Mouse (Mus musculus) lung, embryonic 16.5 days (tissue): ENCODE results near the gene Dync1i1. TPM values are rescaled to one million over a fixed set of nuclear protein-coding genes. Genes with fewer than 3 reads are reported as not detected.
A peak's percentile ranks its signal among the peaks of the same experiment; 100 is the strongest.

Source experiments
- ATAC-seq: fragments of 200-750 bp; cut with Nextera tagmentation; 2 replicates; pipeline ENCODE4 v1.8.0; 2017; ENCODE audit warnings: low read depth, mild to moderate bottlenecking, moderate library complexity
- H3K27ac ChIP-seq: fragments of 300-500 bp; sonication (generic); 2 replicates; pipeline ENCODE4 v1.5.1; 2014; ENCODE audit warnings: mild to moderate bottlenecking, control low read depth, low read length
- H3K27me3 ChIP-seq: fragments of 300-500 bp; sonication (generic); 2 replicates; pipeline ENCODE4 v1.6.1; 2014; ENCODE audit warnings: low read depth, low read length, mixed read lengths; ENCODE audit not compliant: control insufficient read depth, insufficient read depth
- H3K36me3 ChIP-seq: fragments of 300-500 bp; sonication (generic); 2 replicates; pipeline ENCODE4 v1.6.1; 2014; ENCODE audit warnings: low read length; ENCODE audit not compliant: control insufficient read depth, insufficient read depth
- H3K4me1 ChIP-seq: fragments of 300-500 bp; sonication (generic); replicated peaks from 2 replicates; pipeline ENCODE4 v1.6.1; 2014; ENCODE audit warnings: low read length, mixed read lengths; ENCODE audit not compliant: control insufficient read depth, insufficient read depth
- H3K4me2 ChIP-seq: fragments of 300-500 bp; sonication (generic); 2 replicates; pipeline ENCODE4 v1.6.1; 2014; ENCODE audit warnings: low read depth, low read length, control low read depth
- H3K4me3 ChIP-seq: fragments of 300-500 bp; sonication (generic); 2 replicates; pipeline ENCODE4 v1.5.1; 2014; ENCODE audit warnings: mild to moderate bottlenecking, low read length, control low read depth
- H3K9ac ChIP-seq: fragments of 300-500 bp; sonication (generic); 2 replicates; pipeline ENCODE4 v1.6.1; 2014; ENCODE audit warnings: low read length, control low read depth
- H3K9me3 ChIP-seq: fragments of 300-500 bp; sonication (generic); 2 replicates; pipeline ENCODE4 v1.6.1; 2016; ENCODE audit warnings: low read length; ENCODE audit not compliant: control insufficient read depth
- WGBS: fragments of 180-500 bp; shearing (Covaris S2); extraction: QIAGEN DNeasy Blood & Tissue Kit; methylation state at CpG from one replicate; pipeline ENCODE4 v1.1.7; 2014; 5-methylcytosine and 5-hydroxymethylcytosine counted together
- polyA plus RNA-seq: library from polyadenylated mRNA; unstranded; fragments of >200 nt; fragmentation: Nextera tagmentation; extraction: Ambion mirVana; gene quantifications from 2 replicates; pipeline ENCODE4 v1.2.1, GENCODE M21; 2015

The Dync1i1 gene
- polyA plus RNA-seq, 1 experiment from 2014 or later: 0.80 TPM

- WGBS: 66% methylated on average over 5 of the region's 5 CpGs
- no peaks in the 10 kb centered on the region for H3K9me3 ChIP-seq
- H3K36me3 ChIP-seq: no peaks in the 10 kb centered on the region
- no peaks in the 10 kb centered on the region for H3K27me3 ChIP-seq
- H3K4me1 ChIP-seq: no peaks in the 10 kb centered on the region
- no peak overlapping the region for H3K4me3 ChIP-seq
- no peak overlapping the region for H3K9ac ChIP-seq
- H3K4me2 ChIP-seq: no peak overlapping the region
- ATAC-seq: no peak
- no peak overlapping the region for H3K27ac ChIP-seq
Measured at GRCm38 (mm10) chr6:5794106-5794753, 68.8 kb downstream of the Dync1i1 start.

DNA sequence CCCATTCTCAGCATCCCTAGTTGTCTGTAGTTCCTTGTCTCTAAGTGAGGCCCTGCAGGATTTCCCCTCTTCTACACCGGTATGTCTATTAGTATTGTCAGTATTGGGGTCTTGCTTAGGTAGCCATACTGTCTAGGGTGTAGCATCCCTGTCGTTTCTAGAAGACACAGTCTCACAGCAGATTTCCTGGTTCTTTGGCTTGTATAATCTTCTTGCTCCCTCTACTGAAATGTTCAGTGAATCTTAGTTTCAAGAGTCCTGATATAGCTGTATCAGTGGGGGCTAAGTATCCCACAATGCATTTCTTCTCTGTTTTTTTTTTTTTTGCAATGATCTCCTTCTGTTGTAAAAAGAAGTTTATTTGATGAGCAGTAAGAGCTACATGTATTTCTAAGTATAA, 69.9 kb downstream of the Dync1i1 start:
- H3K9me3 ChIP-seq: no peaks in the 10 kb centered on the region
- H3K27me3 ChIP-seq: no peaks in the 10 kb centered on the region
- H3K4me3 ChIP-seq: no peak overlapping the region
- H3K9ac ChIP-seq: no peak overlapping the region
- H3K36me3 ChIP-seq: no peaks in the 10 kb centered on the region
- no peaks in the 10 kb centered on the region for H3K4me1 ChIP-seq
- no peak overlapping the region for H3K4me2 ChIP-seq
- WGBS: 71% methylated on average over 2 of the region's 2 CpGs
- ATAC-seq: no peak
- no peak overlapping the region for H3K27ac ChIP-seq

DNA sequence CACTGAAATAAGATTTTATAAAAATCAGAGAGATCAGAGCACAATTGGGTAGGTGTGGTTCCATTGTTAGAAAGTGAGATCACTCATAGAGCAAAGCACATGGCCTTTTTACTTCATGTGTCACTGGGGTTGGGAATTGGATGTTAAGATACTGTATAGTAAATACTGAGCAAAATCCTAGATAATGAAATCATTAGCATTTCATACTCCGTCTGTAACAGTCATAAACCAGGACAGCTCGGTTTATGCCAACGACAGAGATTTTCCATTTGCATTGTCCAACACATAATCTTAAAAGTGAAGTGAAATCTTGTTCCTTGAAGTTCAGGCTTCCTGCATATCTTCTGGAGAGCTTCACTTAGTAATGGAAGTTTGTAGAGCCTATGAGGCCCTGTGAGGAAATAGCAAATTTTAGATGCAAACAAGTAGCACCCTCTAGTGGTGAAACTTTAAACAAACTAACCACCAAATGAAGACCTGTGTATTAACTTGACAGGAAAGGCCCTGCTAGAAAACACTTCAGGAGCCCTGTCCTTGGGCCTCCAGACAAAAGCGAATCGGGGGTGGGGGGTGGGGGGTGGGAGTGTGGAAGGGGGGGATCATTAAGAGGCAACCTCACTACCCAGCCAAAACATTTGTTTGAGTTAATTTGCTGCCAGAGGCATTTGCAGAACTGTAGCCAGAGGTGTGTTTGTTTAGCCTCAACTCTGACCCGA, 76.8 kb downstream of the Dync1i1 start:
- H3K9ac ChIP-seq: no peak overlapping the region
- H3K9me3 ChIP-seq: no peaks in the 10 kb centered on the region
- 29% methylated on average over 6 of the region's 6 CpGs for WGBS
- H3K4me3 ChIP-seq: no peak overlapping the region
- no peaks in the 10 kb centered on the region for H3K27me3 ChIP-seq
- no peak overlapping the region for H3K27ac ChIP-seq
- H3K36me3 ChIP-seq: no peaks in the 10 kb centered on the region
- ATAC-seq: peak; percentile 67
- H3K4me1 ChIP-seq: 0 out of 2 replicates have a peak, but pooled peaks cover 2% of the 10 kb centered on the region
- H3K4me2 ChIP-seq: no peak overlapping the region

- no peak overlapping the region for H3K4me3 ChIP-seq
- peak; percentile 72 for ATAC-seq
Measured at GRCm38 (mm10) chr6:5802840-5803491, 77.5 kb downstream of the Dync1i1 start.

DNA sequence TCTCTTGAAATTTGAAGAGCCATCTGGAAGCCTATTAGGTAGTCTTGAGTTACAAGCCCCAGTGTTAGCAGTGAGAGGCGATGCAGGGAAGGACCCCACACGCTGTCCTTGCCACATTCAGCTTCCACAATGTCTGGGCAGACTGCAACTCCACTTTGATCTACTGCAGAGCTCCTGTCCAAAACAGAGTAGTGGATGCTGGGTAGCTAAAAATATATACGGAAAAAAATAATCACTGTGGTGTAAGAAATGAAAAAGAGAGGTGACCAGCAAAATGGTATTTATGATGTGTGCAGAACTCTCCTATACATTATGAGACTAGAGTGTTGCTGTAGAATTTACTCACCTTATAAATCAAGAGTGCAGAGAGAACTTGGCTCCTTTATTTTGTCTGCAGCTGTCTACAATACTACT, 82.6 kb downstream of the Dync1i1 start:
- peak; percentile 84 for ATAC-seq
- WGBS: 25% methylated on average over 3 of the region's 3 CpGs

More at GRCm38 (mm10) chr6:5802840-5803491, 77.5 kb downstream of the Dync1i1 start:
- H3K27me3 ChIP-seq: no peaks in the 10 kb centered on the region
- H3K27ac ChIP-seq: no peak overlapping the region
- H3K4me1 ChIP-seq: 0 out of 2 replicates have a peak, but pooled peaks cover 4% of the 10 kb centered on the region
- WGBS: 21% methylated on average over 11 of the region's 11 CpGs
- H3K9ac ChIP-seq: no peak overlapping the region
- H3K9me3 ChIP-seq: no peaks in the 10 kb centered on the region
- H3K36me3 ChIP-seq: no peaks in the 10 kb centered on the region
- H3K4me2 ChIP-seq: no peak overlapping the region

DNA sequence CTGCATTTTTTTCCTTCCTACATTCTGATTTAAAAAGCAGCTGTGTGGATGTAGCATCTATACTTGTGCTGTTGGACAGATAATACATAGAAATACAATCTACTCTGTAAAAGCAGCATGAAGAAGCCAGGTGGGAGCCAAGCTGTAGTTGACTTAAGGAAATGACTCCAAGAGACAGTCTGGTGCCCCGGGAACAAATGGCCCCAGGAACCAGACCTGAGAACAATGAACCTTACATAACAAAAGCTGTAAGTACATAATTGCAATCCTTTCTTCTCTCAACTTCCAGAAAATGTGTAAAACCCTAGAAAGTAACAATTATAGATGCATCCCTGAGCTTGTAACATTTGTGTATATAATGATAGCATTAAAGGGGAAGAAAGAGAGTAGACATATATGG, 86.6 kb downstream of the Dync1i1 start:
- Histone ChIP-seq H3K9me3 (no peaks in the 10 kb centered on the region), H3K27me3 (no peaks in the 10 kb centered on the region; the same call in 1 of the 2 replicates), H3K36me3 (no peaks in the 10 kb centered on the region), H3K9ac (no peak overlapping the region), H3K27ac (no peak overlapping the region), H3K4me3 (no peak overlapping the region), H3K4me1 (0 out of 2 replicates have a peak, but pooled peaks cover 2% of the 10 kb centered on the region), H3K4me2 (no peak overlapping the region)
- ATAC-seq: no peak
- 68% methylated on average over 1 of the region's 1 CpGs for WGBS

More for the DNA sequence above, 82.6 kb downstream of the Dync1i1 start:
- no peaks in the 10 kb centered on the region for H3K36me3 ChIP-seq
- H3K4me2 ChIP-seq: no peak overlapping the region
- H3K27ac ChIP-seq: no peak overlapping the region
- no peak overlapping the region for H3K4me3 ChIP-seq
- H3K27me3 ChIP-seq: no peaks in the 10 kb centered on the region
- no peaks in the 10 kb centered on the region for H3K9me3 ChIP-seq
- H3K9ac ChIP-seq: no peak overlapping the region
- H3K4me1 ChIP-seq: 0 out of 2 replicates have a peak, but pooled peaks cover 2% of the 10 kb centered on the region

DNA sequence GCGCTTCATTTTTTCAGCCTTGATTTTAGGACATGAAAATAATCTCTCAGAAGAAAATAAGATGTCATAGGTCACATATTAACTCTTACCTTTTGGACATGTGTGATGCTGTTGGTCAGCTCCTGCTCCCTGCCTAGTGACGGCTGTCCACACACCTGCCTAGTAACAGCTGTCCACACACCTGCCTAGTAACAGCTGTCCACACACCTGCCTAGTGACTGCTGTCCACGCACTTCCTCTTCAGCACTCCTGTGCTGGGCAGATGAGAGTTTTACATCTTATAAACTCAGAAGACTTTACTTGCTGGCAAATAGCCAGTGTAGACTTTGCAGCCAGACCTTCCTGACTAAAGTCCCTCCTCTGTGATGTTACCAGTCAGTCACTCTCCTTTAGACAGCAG, 94.2 kb downstream of the Dync1i1 start:
- no peak for ATAC-seq
- no peaks in the 10 kb centered on the region for H3K9me3 ChIP-seq
- WGBS: 64% methylated on average over 3 of the region's 3 CpGs

DNA sequence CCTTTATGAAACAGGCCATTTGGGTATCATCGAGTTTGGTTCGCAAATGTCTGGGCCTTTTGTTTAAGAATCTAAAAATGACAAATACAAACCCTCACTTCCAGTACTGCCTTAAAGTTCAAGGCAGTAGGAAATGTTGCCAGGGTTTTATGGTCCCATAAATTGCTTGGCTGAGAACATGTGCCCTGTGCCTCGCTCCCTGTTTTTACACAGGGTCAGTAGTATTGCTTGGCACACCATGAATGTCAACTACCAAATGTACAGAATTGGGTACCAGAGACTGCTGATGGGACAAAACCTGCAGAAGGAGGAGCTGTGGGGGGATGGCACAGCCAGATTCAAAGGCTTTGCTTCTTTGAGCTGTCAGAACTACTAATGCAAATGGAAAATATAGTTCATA, 100.0 kb downstream of the Dync1i1 start:
- Histone ChIP-seq H3K9me3 (no peaks in the 10 kb centered on the region), H3K9ac (no peak overlapping the region), H3K4me2 (no peak overlapping the region), H3K4me1 (no peaks in the 10 kb centered on the region), H3K4me3 (no peak overlapping the region), H3K36me3 (no peaks in the 10 kb centered on the region), H3K27ac (no peak overlapping the region), H3K27me3 (no peaks in the 10 kb centered on the region)
- 88% methylated on average over 3 of the region's 3 CpGs for WGBS
- ATAC-seq: no peak

More for the DNA sequence above, 94.2 kb downstream of the Dync1i1 start:
- no peak overlapping the region for H3K9ac ChIP-seq
- no peaks in the 10 kb centered on the region; the same call in 1 of the 2 replicates for H3K27me3 ChIP-seq
- H3K4me1 ChIP-seq: no peaks in the 10 kb centered on the region
- no peaks in the 10 kb centered on the region for H3K36me3 ChIP-seq
- H3K4me3 ChIP-seq: no peak overlapping the region
- H3K27ac ChIP-seq: no peak overlapping the region
- no peak overlapping the region for H3K4me2 ChIP-seq

DNA sequence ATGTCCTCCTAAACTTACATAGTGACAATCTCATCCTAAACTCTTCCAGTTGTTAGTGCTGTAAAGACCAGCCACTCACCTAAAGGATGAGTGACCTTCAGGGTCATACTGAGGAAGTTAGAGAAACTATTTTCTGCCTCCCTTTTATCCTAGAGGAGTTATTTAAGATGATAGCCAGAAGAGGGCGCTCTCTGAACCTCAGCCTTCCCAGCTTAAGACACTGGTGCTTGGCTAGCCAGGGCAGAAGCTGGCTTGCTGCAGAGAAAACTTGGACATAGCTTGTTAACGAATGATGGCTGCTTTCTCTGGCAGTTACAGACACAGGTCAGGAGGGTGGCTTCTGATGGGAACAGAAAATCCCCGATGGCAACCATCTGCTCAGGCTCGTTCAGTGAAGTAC, 101.6 kb downstream of the Dync1i1 start:
- Histone ChIP-seq H3K9ac (no peak overlapping the region), H3K9me3 (no peaks in the 10 kb centered on the region), H3K4me3 (no peak overlapping the region), H3K4me1 (no peaks in the 10 kb centered on the region), H3K27ac (no peak overlapping the region), H3K27me3 (no peaks in the 10 kb centered on the region), H3K4me2 (no peak overlapping the region), H3K36me3 (no peaks in the 10 kb centered on the region)
- WGBS: 47% methylated on average over 4 of the region's 4 CpGs
- ATAC-seq: no peak
